Mouse (Mus musculus): ENCODE measurements at regions not wholly inside any gene's neighbourhood (a gene's known extent, or its start where the extent isn't known, plus 50 kb on each side); places are given as distances from the start of the nearest gene placed in this dataset.

- H3K27me3 ChIP-seq (replicated peaks; ENCODE audit: control insufficient read depth, insufficient read depth, low read length): no peaks in the 10 kb centered on the region
- no peaks in the 10 kb centered on the region for H3K36me3 ChIP-seq (ENCODE audit: control insufficient read depth, insufficient read depth)
- H3K4me2 ChIP-seq (ENCODE audit: low read length): no peak overlapping the region
- H3K4me3 ChIP-seq (replicated peaks; ENCODE audit: low read length): no peak overlapping the region
- no peak for ATAC-seq
- no peak overlapping the region for H3K9ac ChIP-seq (replicated peaks; ENCODE audit: low read depth, low read length)
- H3K9me3 ChIP-seq (ENCODE audit: control insufficient read depth, low read length): no peaks in the 10 kb centered on the region
- no peak overlapping the region for H3K27ac ChIP-seq (ENCODE audit: low read length)
- no peaks in the 10 kb centered on the region for H3K4me1 ChIP-seq (replicated peaks; ENCODE audit: control insufficient read depth, insufficient read depth, low read length)
These were observed 65.0 kb downstream of the Atxn7l3b start for GRCm38 (mm10) chr10:112863808-112864207.

DNA sequence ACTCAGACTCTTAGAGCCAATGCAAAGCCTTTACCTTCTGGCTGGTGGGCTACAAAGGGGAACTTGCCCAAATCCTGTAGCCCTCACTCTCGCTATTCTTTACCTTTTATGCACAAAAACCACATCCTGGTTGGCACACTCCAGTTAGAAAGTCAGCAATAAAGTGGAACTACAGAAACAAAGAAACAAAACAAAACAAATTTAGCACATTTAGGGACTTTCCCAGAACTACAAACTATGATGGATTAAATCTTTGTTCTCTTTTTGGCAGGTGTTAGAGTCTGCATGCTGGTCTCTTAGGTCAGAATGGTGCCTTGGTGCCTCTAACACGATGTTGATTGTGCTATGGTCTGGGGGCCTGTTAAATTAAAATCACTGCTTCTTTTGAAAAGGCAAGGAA is 65.4 kb downstream of the Atxn7l3b start:
- no peak overlapping the region for H3K9ac ChIP-seq (replicated peaks; ENCODE audit: low read depth, low read length)
- 41% methylated on average over 2 of the region's 2 CpGs for WGBS

DNA sequence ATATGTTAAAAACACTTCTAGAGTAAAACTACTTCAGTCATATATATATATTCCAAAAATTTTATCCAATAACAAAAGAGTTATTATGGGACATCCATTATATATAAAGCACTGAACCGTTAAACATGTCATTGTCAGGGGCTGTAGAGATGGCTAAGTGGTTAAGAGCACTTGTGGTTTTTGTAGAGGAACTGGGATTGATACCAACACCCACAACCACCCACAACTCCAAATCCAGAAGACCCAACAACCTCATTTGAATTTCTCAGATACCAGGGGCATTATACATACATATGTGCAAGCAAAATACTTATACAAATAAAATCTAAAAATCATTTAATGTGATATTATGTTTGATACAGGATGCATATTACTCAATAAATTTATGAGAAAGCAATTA is 76.8 kb downstream of the Atxn7l3b start:
- H3K4me1 ChIP-seq (replicated peaks; ENCODE audit: control insufficient read depth, insufficient read depth, low read length): no peaks in the 10 kb centered on the region
- H3K27ac ChIP-seq (ENCODE audit: low read length): no peak overlapping the region
- H3K4me2 ChIP-seq (ENCODE audit: low read length): no peak overlapping the region
- no peak for ATAC-seq
- no peaks in the 10 kb centered on the region for H3K36me3 ChIP-seq (ENCODE audit: control insufficient read depth, insufficient read depth)
- WGBS: 79% methylated on average over 1 of the region's 1 CpGs
- no peaks in the 10 kb centered on the region for H3K9me3 ChIP-seq (ENCODE audit: control insufficient read depth, low read length)
- H3K9ac ChIP-seq (replicated peaks; ENCODE audit: low read depth, low read length): no peak overlapping the region
- no peak overlapping the region for H3K4me3 ChIP-seq (replicated peaks; ENCODE audit: low read length)
- H3K27me3 ChIP-seq (replicated peaks; ENCODE audit: control insufficient read depth, insufficient read depth, low read length): no peaks in the 10 kb centered on the region

More for the DNA sequence above, 65.4 kb downstream of the Atxn7l3b start:
- H3K36me3 ChIP-seq (ENCODE audit: control insufficient read depth, insufficient read depth): no peaks in the 10 kb centered on the region
- no peak for ATAC-seq
- no peak overlapping the region for H3K4me3 ChIP-seq (replicated peaks; ENCODE audit: low read length)
- no peaks in the 10 kb centered on the region for H3K27me3 ChIP-seq (replicated peaks; ENCODE audit: control insufficient read depth, insufficient read depth, low read length)
- no peaks in the 10 kb centered on the region for H3K4me1 ChIP-seq (replicated peaks; ENCODE audit: control insufficient read depth, insufficient read depth, low read length)
- no peak overlapping the region for H3K4me2 ChIP-seq (ENCODE audit: low read length)
- no peaks in the 10 kb centered on the region for H3K9me3 ChIP-seq (ENCODE audit: control insufficient read depth, low read length)
- H3K27ac ChIP-seq (ENCODE audit: low read length): no peak overlapping the region

DNA sequence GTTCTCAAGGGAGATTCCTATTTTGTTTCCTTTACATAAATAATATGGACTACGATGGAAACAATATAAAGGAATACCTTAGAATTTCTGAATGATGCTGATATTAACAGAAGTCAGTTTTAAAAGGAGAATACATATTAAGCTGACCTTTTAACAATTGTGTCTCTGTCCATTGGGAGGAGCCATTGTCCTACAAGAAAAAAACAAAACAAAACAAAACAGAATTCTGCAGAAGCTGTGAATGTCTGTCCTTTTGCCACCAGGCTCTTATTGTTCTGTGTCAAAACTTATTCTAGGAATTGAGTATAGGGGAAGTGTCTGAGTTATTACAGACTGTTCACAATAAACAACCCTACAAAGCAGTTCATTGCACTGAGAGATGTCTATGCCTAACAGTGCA is 82.6 kb downstream of the Atxn7l3b start:
- no peaks in the 10 kb centered on the region for H3K27me3 ChIP-seq (replicated peaks; ENCODE audit: control insufficient read depth, insufficient read depth, low read length)
- no peak for ATAC-seq
- WGBS: 70% methylated on average over 1 of the region's 1 CpGs
- H3K36me3 ChIP-seq (ENCODE audit: control insufficient read depth, insufficient read depth): no peaks in the 10 kb centered on the region
- H3K9ac ChIP-seq (replicated peaks; ENCODE audit: low read depth, low read length): no peak overlapping the region
- H3K9me3 ChIP-seq (ENCODE audit: control insufficient read depth, low read length): no peaks in the 10 kb centered on the region
- no peak overlapping the region for H3K27ac ChIP-seq (ENCODE audit: low read length)
- no peak overlapping the region for H3K4me2 ChIP-seq (ENCODE audit: low read length)
- H3K4me1 ChIP-seq (replicated peaks; ENCODE audit: control insufficient read depth, insufficient read depth, low read length): no peaks in the 10 kb centered on the region
- no peak overlapping the region for H3K4me3 ChIP-seq (replicated peaks; ENCODE audit: low read length)

- no peaks in the 10 kb centered on the region for H3K9me3 ChIP-seq (ENCODE audit: control insufficient read depth, low read length)
- no peak overlapping the region for H3K4me3 ChIP-seq (replicated peaks; ENCODE audit: low read length)
- no peaks in the 10 kb centered on the region for H3K4me1 ChIP-seq (replicated peaks; ENCODE audit: control insufficient read depth, insufficient read depth, low read length)
- H3K36me3 ChIP-seq (ENCODE audit: control insufficient read depth, insufficient read depth): no peaks in the 10 kb centered on the region
- WGBS: 84% methylated on average over 11 of the region's 11 CpGs
- no peaks in the 10 kb centered on the region for H3K27me3 ChIP-seq (replicated peaks; ENCODE audit: control insufficient read depth, insufficient read depth, low read length)
- no peak overlapping the region for H3K4me2 ChIP-seq (ENCODE audit: low read length)
- no peak overlapping the region for H3K27ac ChIP-seq (ENCODE audit: low read length)
- H3K9ac ChIP-seq (replicated peaks; ENCODE audit: low read depth, low read length): no peak overlapping the region
- no peak for ATAC-seq
These were observed 91.3 kb downstream of the Atxn7l3b start for GRCm38 (mm10) chr10:112837400-112838035.

GRCm38 (mm10) chr10:112835970-112836369 is 92.8 kb downstream of the Atxn7l3b start:
- H3K4me3 ChIP-seq (replicated peaks; ENCODE audit: low read length): no peak overlapping the region
- 66% methylated on average over 9 of the region's 9 CpGs for WGBS
- H3K9me3 ChIP-seq (ENCODE audit: control insufficient read depth, low read length): no peaks in the 10 kb centered on the region
- no peak overlapping the region for H3K27ac ChIP-seq (ENCODE audit: low read length)
- no peaks in the 10 kb centered on the region for H3K36me3 ChIP-seq (ENCODE audit: control insufficient read depth, insufficient read depth)
- H3K9ac ChIP-seq (replicated peaks; ENCODE audit: low read depth, low read length): no peak overlapping the region
- H3K4me2 ChIP-seq (ENCODE audit: low read length): no peak overlapping the region
- H3K4me1 ChIP-seq (replicated peaks; ENCODE audit: control insufficient read depth, insufficient read depth, low read length): no peaks in the 10 kb centered on the region
- no peak; the same call in 1 of the 2 replicates for ATAC-seq
- H3K27me3 ChIP-seq (replicated peaks; ENCODE audit: control insufficient read depth, insufficient read depth, low read length): no peaks in the 10 kb centered on the region

- Histone ChIP-seq H3K27me3 (replicated peaks; ENCODE audit: control insufficient read depth, insufficient read depth, low read length) (no peaks in the 10 kb centered on the region), H3K9ac (replicated peaks; ENCODE audit: low read depth, low read length) (no peak overlapping the region), H3K4me2 (ENCODE audit: low read length) (no peak overlapping the region), H3K27ac (ENCODE audit: low read length) (no peak overlapping the region), H3K4me3 (replicated peaks; ENCODE audit: low read length) (no peak overlapping the region), H3K36me3 (ENCODE audit: control insufficient read depth, insufficient read depth) (no peaks in the 10 kb centered on the region), H3K9me3 (ENCODE audit: control insufficient read depth, low read length) (no peaks in the 10 kb centered on the region), H3K4me1 (replicated peaks; ENCODE audit: control insufficient read depth, insufficient read depth, low read length) (no peaks in the 10 kb centered on the region)
- no peak for ATAC-seq
- 84% methylated on average over 8 of the region's 8 CpGs for WGBS
These were observed 93.3 kb downstream of the Atxn7l3b start for GRCm38 (mm10) chr10:112835508-112835907.

GRCm38 (mm10) chr10:112810181-112810580 is 118.6 kb downstream of the Atxn7l3b start:
- no peaks in the 10 kb centered on the region for H3K36me3 ChIP-seq (ENCODE audit: control insufficient read depth, insufficient read depth)
- no peak overlapping the region for H3K4me3 ChIP-seq (replicated peaks; ENCODE audit: low read length)
- no peak overlapping the region for H3K27ac ChIP-seq (ENCODE audit: low read length)
- no peaks in the 10 kb centered on the region for H3K27me3 ChIP-seq (replicated peaks; ENCODE audit: control insufficient read depth, insufficient read depth, low read length)
- no peak overlapping the region for H3K4me2 ChIP-seq (ENCODE audit: low read length)
- H3K4me1 ChIP-seq (replicated peaks; ENCODE audit: control insufficient read depth, insufficient read depth, low read length): 0 out of 2 replicates have a peak, but pooled peaks cover 2% of the 10 kb centered on the region
- 13% methylated on average over 1 of the region's 1 CpGs for WGBS
- no peaks in the 10 kb centered on the region for H3K9me3 ChIP-seq (ENCODE audit: control insufficient read depth, low read length)
- peak; percentile 70 for ATAC-seq
- H3K9ac ChIP-seq (replicated peaks; ENCODE audit: low read depth, low read length): no peak overlapping the region

GRCm38 (mm10) chr10:112803557-112803956 is 125.2 kb downstream of the Atxn7l3b start:
- no peak overlapping the region for H3K4me2 ChIP-seq (ENCODE audit: low read length)
- H3K27ac ChIP-seq (ENCODE audit: low read length): no peak overlapping the region
- H3K4me1 ChIP-seq (replicated peaks; ENCODE audit: control insufficient read depth, insufficient read depth, low read length): no peaks in the 10 kb centered on the region
- H3K9ac ChIP-seq (replicated peaks; ENCODE audit: low read depth, low read length): no peak overlapping the region
- 54% methylated on average over 6 of the region's 6 CpGs for WGBS
- no peaks in the 10 kb centered on the region for H3K36me3 ChIP-seq (ENCODE audit: control insufficient read depth, insufficient read depth)
- no peaks in the 10 kb centered on the region for H3K9me3 ChIP-seq (ENCODE audit: control insufficient read depth, low read length)
- H3K4me3 ChIP-seq (replicated peaks; ENCODE audit: low read length): no peak overlapping the region
- no peak for ATAC-seq
- no peaks in the 10 kb centered on the region for H3K27me3 ChIP-seq (replicated peaks; ENCODE audit: control insufficient read depth, insufficient read depth, low read length)

DNA sequence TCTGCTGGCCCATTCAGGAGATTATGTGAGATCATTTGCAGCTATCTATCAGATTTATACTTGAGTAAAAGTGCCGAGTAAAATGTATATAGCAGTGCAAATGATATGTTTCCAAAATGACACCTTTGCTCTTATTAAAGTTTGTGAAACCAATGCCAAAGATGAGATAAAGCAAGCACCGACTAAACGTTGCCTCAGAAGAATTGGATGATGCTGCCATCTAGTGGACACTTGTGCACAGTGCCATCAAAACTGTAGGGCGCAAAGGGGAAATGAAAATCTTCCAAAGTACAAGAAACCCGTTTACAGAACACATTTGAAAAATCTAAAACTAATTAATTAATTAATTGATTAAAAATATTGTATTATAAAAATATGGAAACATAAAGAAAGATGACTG is 127.2 kb downstream of the Atxn7l3b start:
- H3K36me3 ChIP-seq (ENCODE audit: control insufficient read depth, insufficient read depth): no peaks in the 10 kb centered on the region
- WGBS: 7% methylated on average over 5 of the region's 5 CpGs

More for the DNA sequence above, 127.2 kb downstream of the Atxn7l3b start:
- H3K9me3 ChIP-seq (ENCODE audit: control insufficient read depth, low read length): no peaks in the 10 kb centered on the region
- no peaks in the 10 kb centered on the region for H3K27me3 ChIP-seq (replicated peaks; ENCODE audit: control insufficient read depth, insufficient read depth, low read length)
- ATAC-seq: peak; percentile 81
- H3K4me2 ChIP-seq (ENCODE audit: low read length): no peak overlapping the region
- no peaks in the 10 kb centered on the region for H3K4me1 ChIP-seq (replicated peaks; ENCODE audit: control insufficient read depth, insufficient read depth, low read length)
- H3K9ac ChIP-seq (replicated peaks; ENCODE audit: low read depth, low read length): no peak overlapping the region
- no peak overlapping the region for H3K4me3 ChIP-seq (replicated peaks; ENCODE audit: low read length)
- H3K27ac ChIP-seq (ENCODE audit: low read length): no peak overlapping the region
